Mouse (Mus musculus) cerebellum, adult 2 months (tissue): ENCODE data around the gene Btbd3. TPM values are rescaled to one million over a fixed set of nuclear protein-coding genes. Genes with fewer than 3 reads are reported as not detected.
A peak's percentile ranks its signal among the peaks of the same experiment; 100 is the strongest.

ENCODE experiments used
- DNase-seq, 2 experiments: peaks; one replicate each; pipeline ENCODE4 v3.0.0; 2021
- H3K27ac ChIP-seq: fragments of 200-500 bp; 2 replicates; pipeline ENCODE4 v1.5.1; 2012; ENCODE audit warnings: low read length, control low read depth, inconsistent platforms; ENCODE audit not compliant: insufficient read depth
- H3K27me3 ChIP-seq: fragments of 200-500 bp; 2 replicates; pipeline ENCODE4 v1.6.1; 2012; ENCODE audit warnings: inconsistent platforms, mild to moderate bottlenecking, low read length, moderate library complexity; ENCODE audit not compliant: control insufficient read depth, insufficient read depth
- H3K4me1 ChIP-seq: fragments of 200-500 bp; 2 replicates; pipeline ENCODE4 v1.6.1; 2011; ENCODE audit warnings: low read length; ENCODE audit not compliant: control insufficient read depth, insufficient read depth
- H3K4me3 ChIP-seq: fragments of 200-500 bp; replicated peaks from 2 replicates; pipeline ENCODE3; 2011; ENCODE audit warnings: mild to moderate bottlenecking, low read depth, low read length, control low read depth; ENCODE audit not compliant: insufficient read depth
- CTCF ChIP-seq: fragments of 200-500 bp; IDR thresholded peaks from 2 replicates; pipeline ENCODE4 v1.5.1; 2011; ENCODE audit warnings: low read depth, mild to moderate bottlenecking, control low read depth, low read length, moderate library complexity, borderline replicate concordance; ENCODE audit not compliant: insufficient read depth
- POLR2A ChIP-seq: fragments of 200-500 bp; IDR thresholded peaks from 2 replicates; pipeline ENCODE4 v1.6.1; 2011; ENCODE audit warnings: low read length, control low read depth, borderline replicate concordance; ENCODE audit not compliant: insufficient read depth
- WGBS: fragments of 180-500 bp; shearing (Covaris S2); methylation state at CpG from one replicate; pipeline ENCODE4 v1.1.7; 2018; 5-methylcytosine and 5-hydroxymethylcytosine counted together
- polyA plus RNA-seq: library from polyadenylated mRNA; depleted of rRNA; stranded (reverse); fragments of >200 nt; gene quantifications from 2 replicates; pipeline ENCODE4 v1.2.3, GENCODE M21; 2012

The Btbd3 gene
- polyA plus RNA-seq, 1 experiment, result 183 TPM

DNA sequence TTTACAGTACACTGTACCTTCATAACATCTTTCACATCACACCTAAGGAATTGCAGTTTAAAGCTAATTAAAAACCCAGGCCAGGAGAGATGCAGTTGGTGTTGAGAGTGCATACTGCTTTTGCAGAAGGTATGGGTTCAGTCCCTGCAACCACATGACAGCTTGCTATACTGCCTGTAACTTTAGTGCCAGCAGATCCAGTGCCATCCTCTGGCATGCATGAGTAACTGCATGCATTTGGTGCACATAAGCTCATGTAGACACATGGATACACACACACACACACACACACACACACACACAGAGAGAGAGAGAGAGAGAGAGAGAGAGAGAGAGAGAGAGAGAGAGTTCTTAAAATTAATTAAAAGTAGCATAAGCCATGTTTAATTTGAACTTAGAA lies 13.0 kb downstream of the Btbd3 start:
- no peak for DNase-seq
- TF ChIP-seq POLR2A, result no peak
- no peak for TF ChIP-seq CTCF
- Histone ChIP-seq H3K27me3 (no peaks in the 10 kb centered on the region), H3K27ac (no peak overlapping the region), H3K4me3 (no peak overlapping the region), H3K4me1 (peaks cover 26% of the 10 kb centered on the region)

DNA sequence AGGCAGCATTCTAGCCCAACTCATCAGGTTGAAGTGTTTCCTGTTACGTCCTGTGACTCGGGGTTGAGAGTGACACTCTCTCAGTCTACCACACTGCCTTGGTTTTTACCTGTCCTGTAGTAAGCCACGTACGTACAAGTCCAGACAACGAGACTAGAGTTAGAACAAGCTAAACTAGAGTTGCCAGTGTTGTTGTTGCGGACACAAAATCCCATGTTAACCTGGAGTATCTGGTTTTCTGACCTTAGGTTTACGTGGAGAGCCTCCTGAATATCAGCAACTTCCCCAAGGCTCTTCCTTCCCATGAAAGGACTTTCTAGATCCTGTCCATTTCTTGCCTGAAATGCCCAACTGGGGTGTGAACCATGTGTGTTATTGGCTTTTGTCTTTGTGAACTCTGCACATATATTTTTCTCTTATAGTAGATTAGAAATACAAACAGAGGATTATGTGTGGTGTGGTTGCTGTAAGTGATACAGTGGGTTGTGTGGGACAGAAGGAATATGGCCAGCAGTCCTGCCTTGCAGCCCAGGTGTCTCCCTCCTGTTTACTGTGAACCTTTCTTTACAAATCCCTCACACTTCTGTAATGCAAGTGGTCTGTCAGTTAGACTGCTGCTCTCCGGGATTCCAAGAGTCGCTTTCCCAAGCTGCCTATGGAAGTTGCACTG lies 17.2 kb downstream of the Btbd3 start:
- no peak for DNase-seq
- 85% methylated on average over 9 of the region's 9 CpGs for WGBS
- TF ChIP-seq CTCF, result no peak
- TF ChIP-seq POLR2A, result no peak
- H3K4me3 ChIP-seq, result no peak overlapping the region
- H3K4me1 ChIP-seq, result peaks cover 9% of the 10 kb centered on the region
- no peaks in the 10 kb centered on the region for H3K27me3 ChIP-seq
- no peak overlapping the region for H3K27ac ChIP-seq

DNA sequence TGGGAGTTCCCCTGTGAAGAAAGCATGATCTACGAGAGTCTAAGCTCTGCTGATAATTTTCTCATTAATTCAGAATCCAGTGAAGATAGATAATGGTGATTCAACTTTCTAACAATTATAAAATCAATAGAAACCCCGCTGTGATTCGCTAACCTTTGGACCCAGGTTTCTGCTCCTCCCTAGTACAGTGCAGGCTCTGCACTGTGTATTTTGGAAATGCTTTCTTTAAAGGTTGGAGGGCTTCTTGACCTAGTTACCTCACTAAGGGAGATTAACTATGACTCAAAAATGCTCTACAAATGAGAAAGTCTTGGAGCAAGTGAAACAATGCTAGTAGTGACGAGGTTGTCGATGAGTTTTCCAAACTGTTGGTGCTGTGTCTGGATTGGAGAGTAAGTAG lies 17.7 kb downstream of the Btbd3 start:
- no peak overlapping the region for H3K27ac ChIP-seq
- 84% methylated on average over 5 of the region's 5 CpGs for WGBS
- no peak overlapping the region for H3K4me3 ChIP-seq
- no peaks in the 10 kb centered on the region for H3K27me3 ChIP-seq
- peaks cover 9% of the 10 kb centered on the region for H3K4me1 ChIP-seq
- TF ChIP-seq POLR2A (no peak), CTCF (no peak)
- DNase-seq, result no peak

DNA sequence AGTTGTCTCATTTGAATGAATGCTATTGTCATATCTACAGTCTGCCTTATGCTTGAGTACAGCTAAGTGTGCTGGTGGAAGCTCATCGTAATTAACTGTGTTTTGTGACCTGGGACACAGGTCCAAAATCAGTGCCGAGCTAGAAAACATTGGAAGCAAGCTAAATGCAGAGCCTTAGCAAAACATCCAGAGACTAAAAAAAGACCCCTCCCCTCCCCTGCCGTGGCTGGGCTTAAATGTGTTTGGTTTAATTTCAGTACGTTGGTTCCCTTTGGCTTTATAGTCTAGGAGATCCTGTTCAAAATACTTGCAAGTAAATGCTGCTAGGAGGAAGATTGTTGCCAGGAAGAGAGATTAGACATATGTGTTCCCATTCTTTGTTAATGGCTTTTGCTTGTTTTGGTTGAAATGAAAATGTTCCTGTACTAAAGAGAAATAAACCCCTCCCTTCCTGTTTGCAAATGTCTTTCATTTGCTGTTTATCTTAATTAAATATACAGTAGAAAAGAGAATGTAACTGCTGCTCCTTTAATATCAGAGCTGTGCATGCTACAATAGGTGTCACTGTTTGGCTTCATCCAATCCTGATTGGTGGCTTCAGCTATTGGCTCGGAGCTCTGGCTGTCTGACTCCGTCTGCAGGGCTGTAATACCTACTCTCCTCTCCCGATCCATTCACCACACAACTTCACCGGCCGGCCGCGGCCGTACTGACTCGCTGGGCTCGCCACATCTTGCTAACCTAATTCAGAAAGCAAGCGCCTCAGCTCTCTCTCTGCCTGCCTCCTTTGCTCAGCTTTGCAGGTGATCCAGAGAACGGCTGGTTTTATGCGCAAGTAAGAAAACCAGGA lies 21.7 kb downstream of the Btbd3 start:
- Histone ChIP-seq H3K27ac (peak overlapping the region; percentile 97), H3K27me3 (no peaks in the 10 kb centered on the region), H3K4me1 (peaks cover 9% of the 10 kb centered on the region), H3K4me3 (peak overlapping the region; percentile 100)
- WGBS, result under 1% methylated on average over 17 of the region's 17 CpGs
- DNase-seq, result peak; percentile 93 to 96
- TF ChIP-seq POLR2A (peak; percentile 100), CTCF (no peak)

DNA sequence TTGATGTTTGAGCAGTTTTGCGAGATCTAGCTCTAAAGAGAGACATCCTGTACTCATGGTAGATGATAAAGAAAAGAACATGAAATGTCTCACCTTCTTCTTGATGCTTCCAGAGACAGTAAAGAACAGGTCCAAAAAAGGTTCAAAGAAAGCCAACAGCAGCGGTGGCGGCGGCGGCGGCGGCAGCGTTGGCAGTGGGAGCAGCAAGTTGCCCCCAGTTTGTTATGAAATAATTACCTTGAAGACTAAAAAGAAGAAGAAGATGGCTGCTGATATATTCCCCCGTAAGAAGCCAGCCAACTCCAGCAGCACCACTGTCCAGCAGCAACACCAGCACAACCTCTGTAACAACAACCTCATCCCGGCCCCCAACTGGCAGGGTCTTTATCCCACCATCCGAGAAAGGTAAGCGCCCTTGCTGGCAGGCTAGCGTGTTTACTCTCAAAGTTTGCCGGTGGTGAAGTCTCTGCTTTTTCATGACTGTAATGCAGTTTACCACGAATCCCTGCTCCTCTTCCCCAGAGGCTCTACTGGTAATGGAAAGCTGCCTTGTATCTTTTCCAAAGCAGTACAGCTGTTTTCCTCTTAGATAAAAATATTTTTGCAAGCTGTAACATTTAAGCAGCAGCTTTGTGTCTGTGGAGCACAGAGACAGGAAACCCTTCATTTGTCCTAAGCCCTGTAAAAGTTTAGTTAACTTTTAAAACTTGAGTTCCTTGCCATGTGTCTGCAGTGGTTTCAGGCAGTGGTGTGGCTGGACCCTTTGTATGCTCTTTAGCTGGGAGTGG lies 22.7 kb downstream of the Btbd3 start:
- DNase-seq, result peak; percentile 43 to 53
- Histone ChIP-seq H3K27ac (peak overlapping the region; percentile 97), H3K4me3 (peak overlapping the region; percentile 100), H3K4me1 (peaks cover 7% of the 10 kb centered on the region), H3K27me3 (no peaks in the 10 kb centered on the region)
- TF ChIP-seq POLR2A (no peak; the same call in 1 of the 2 replicates), CTCF (no peak)
- WGBS, result 4% methylated on average over 15 of the region's 15 CpGs

DNA sequence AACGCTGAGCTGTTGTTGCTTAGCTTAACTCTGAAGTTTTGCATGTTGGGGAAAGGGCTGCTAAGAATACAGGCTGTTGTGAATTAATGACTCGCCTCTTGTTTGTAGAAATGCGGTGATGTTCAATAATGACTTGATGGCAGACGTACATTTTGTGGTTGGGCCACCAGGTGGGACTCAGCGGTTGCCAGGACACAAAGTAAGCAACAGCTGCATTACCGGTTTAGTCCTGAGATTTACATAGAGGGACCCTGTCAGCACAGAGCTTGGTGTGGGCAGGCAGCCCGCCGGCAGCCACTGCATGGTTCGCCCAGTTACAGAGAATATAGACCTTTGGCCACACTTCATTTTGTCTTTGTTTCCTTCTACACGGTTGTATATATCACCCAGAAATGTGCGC lies 23.3 kb downstream of the Btbd3 start:
- Histone ChIP-seq H3K4me3 (peak overlapping the region; percentile 100), H3K27me3 (no peaks in the 10 kb centered on the region), H3K27ac (peak overlapping the region; percentile 97), H3K4me1 (peaks cover 9% of the 10 kb centered on the region)
- DNase-seq, result peak; percentile 58 to 66
- TF ChIP-seq POLR2A, result no peak
- TF ChIP-seq CTCF, result peak; percentile 17; the same call in 1 of the 2 replicates
- WGBS, result 4% methylated on average over 11 of the region's 11 CpGs

DNA sequence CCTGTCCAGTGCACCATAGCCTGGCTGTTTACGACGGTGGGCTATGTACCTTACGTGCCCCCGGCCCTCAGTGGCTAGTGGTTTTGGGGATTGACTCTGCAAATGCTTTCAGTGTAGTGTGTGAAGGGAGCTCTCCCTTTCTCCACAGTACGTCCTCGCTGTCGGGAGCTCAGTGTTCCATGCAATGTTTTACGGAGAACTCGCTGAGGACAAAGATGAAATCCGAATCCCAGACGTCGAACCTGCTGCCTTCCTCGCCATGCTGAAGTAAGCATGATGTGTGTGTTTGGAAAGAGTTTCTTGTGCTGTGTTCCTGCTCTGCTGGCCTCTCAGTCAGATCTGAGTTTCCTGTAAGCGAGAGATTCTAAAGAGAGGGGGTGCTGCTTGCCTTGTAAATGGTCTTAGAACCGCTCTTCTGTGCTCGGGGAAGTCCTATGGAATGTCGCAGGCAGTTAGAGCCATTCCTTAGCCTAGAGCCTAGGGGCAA lies 23.9 kb downstream of the Btbd3 start:
- H3K27ac ChIP-seq, result peak overlapping the region; percentile 97
- WGBS, result 6% methylated on average over 17 of the region's 17 CpGs
- H3K4me3 ChIP-seq, result peak overlapping the region; percentile 100
- TF ChIP-seq POLR2A (peak; percentile 48; the same call in 1 of the 2 replicates), CTCF (peak; percentile 24; the same call in 1 of the 2 replicates)
- H3K4me1 ChIP-seq, result peaks cover 11% of the 10 kb centered on the region
- no peaks in the 10 kb centered on the region for H3K27me3 ChIP-seq
- peak; percentile 71 for DNase-seq
